Mouse (Mus musculus) CD4-positive helper T cell, adult 2 months (primary cell): Measurements from ENCODE around the gene Elovl3.
A peak's percentile ranks its signal among the peaks of the same experiment; 100 is the strongest.
"Not testable (repeated sequence)": the region's sequence is repeated elsewhere in the genome, so short reads cannot be mapped to it uniquely, and the experiment has no call there.

Experiments
- DNase-seq: peaks from one replicate; pipeline ENCODE4 v3.0.0-alpha.2; 2012; ENCODE audit warnings: low read depth, missing footprints, low spot score

The Elovl3 gene

GRCm38 (mm10) chr19:46131694-46132525, at the start of gene Elovl3:
Gene Elovl3, plus strand, starts transcription at chr19:46131897.
- DNase-seq = no peak

GRCm38 (mm10) chr19:46085185-46085584, 46.5 kb upstream of the Elovl3 start:
- no peak for DNase-seq

DNA sequence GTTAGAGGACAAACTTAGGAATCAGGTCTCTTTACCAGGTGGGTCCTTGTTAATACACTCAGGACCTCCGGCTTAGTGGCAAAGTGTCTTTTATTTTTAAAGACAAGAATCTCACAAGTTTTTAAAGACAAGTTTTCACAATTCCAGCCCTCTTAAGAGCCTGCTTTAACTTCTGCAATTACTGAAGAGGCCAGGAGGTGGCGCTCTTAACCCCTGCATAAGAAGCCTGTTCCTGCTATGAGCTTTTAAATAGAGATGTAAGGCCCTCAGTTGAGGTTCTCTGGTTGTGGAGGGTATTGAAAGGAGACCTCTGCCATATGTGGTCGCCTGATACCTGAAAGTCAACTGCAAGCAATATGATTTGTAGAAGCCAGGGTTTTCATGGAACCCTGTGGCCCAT, 45.4 kb upstream of the Elovl3 start:
- DNase-seq = peak; percentile 72

- no peak for DNase-seq
These were observed 43.8 kb upstream of the Elovl3 start for GRCm38 (mm10) chr19:46087871-46088270.

GRCm38 (mm10) chr19:46091641-46092040, 40.1 kb upstream of the Elovl3 start:
- no peak for DNase-seq

GRCm38 (mm10) chr19:46094144-46094543, 37.6 kb upstream of the Elovl3 start:
- DNase-seq = no peak

GRCm38 (mm10) chr19:46095291-46095690, 36.4 kb upstream of the Elovl3 start:
- no peak for DNase-seq

DNA sequence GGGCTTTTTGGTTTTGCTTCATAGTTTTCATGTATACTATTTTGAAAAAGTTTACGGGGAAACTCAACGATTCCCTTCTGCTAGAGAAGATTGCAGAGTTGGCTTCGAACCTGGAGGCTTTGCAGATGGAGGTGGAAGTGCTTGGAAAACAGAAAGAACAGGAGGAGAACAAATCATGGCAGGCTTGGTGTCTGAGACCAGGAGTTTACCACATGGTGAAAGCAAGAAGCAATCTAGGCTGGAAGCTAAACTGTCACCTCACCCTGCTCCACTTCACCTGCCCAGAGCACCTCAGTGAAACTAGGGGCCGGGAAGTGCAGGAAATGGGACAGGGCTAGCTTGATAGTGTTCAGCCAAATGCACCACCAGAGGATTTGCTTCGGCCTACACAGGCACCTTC, 35.3 kb upstream of the Elovl3 start:
- no peak for DNase-seq

DNA sequence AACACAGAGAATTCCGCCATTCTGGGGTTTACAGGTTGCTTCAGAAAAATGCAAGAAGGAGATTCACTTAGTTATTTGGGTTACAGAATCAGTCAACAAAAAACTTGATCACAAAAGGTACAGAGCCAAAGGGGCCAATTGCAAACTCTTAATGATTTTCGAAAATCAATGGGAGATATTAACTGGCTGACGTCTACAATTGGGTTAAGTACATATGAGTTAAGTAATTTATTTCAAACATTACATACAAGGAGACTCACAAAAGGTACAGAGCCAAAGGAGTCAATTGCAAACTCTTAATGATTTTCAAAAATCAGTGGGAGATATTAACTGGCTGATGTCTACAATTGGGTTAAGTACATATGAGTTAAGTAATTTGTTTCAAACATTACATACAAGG, 32.1 kb upstream of the Elovl3 start:
- DNase-seq = no peak

DNA sequence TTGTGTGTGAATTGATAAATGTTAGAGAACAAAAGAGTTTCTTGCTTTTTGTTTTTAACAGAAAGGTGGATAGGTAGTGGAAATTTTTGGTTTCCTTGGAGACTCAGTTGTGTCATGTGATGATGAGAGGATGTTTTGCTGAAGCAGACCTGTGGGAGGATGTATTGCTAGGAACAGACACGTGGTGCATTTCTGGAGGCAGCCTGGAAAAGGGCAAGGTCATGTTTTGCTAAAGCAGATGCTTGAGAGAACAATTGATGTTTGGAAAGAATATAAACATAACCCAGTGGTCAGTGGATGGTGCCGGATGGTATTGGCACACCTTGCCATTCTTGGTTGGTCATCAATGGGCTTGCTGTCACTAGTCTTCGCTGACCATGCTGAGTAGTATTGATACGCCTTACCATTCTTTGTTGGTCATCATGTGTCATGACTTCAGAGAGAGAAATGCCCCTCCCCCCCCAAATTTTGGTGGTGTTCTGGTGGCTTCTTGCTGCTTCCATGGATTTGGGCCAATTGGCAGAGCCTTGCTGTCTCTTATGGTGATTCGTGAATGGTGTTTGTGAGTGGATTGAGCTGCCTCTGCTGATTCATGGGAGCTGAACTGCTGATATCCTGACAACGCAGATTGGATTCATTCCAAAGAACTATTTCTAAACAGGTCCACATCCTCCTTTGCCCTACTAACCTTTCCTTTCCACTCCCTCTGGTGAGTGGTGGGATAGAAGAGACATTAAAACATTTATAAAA, 28.1 kb upstream of the Elovl3 start:
- no peak for DNase-seq

GRCm38 (mm10) chr19:46104187-46104557, 27.5 kb upstream of the Elovl3 start:
- no peak for DNase-seq

GRCm38 (mm10) chr19:46110214-46110613, 21.5 kb upstream of the Elovl3 start:
- DNase-seq = no peak

DNA sequence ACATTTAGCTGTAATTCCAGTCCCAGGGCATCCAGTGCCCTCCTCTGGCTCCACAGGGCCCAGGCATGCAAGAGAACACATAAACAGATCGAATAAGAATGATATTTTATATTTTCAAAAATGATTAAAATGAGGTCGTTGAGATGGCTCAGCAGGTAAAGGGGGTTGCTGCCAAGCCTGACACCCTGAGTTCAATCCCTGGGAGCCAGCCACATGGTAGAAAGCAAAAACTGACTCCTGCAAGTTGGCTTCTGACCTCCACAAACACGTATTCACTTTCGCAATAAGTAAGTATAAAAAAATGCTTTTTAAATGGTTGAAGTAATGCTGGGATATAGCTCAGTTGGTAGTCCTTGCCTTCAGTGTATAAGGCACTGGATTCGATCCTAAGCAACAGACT, 20.9 kb upstream of the Elovl3 start:
- DNase-seq = no peak

DNA sequence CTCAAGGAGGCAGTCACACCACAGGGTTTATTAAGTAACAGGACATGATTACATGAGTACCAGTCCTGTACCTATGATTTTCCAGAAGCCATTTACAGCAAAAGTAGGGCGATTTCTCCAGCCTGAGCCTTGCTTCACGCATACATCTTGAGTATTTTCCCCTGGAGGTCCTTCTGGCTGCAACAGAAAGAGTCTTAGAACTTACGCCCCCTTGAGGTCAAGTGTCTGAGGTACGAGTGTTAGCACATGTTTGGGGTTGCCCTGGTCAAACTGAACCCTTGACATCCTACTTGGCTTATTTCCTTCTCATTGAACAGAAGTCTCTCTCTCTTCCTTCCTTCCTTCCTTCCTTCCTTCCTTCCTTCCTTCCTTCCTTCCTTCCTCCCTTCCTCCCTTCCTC, 17.1 kb upstream of the Elovl3 start:
- no peak for DNase-seq

DNA sequence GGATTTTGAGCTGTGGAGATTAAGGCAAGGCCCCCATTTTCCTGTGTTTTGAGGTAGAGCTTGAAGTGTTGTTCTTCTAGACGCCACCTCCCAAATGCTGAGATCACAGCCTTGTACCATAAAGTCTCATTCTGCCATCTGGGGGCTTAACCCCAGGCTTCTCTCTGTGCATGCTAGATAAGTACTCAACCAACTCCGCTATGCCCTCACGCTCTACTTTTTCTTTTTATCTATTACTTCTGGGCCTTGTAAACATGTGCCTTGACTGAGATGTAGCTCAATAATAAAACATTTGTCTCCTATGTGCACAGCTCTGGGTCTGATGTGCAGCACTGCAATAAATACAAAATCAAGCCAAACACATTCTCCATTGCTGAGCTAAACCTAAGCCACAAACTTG, 12.2 kb upstream of the Elovl3 start:
- no peak for DNase-seq

DNA sequence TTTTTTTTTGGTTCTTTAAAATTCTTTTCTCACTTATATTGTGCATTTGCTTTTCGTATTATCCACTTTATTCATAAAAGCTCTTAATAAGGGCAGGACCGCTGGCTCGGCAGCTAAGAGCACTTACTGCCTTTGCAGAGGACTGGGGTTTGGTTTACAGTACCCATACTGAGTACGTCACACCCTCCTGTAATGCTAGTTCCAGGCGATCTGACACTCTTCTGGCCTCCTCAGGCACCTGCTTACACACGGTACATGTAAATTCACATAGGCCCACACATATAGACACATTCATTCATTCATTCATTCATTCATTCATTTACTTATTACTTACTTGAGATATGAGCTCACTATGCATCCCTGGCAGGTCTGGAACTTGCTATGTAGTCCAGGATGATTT, 10.8 kb upstream of the Elovl3 start:
- no peak for DNase-seq

- DNase-seq = no peak
These were observed 7.8 kb upstream of the Elovl3 start for GRCm38 (mm10) chr19:46123876-46124275.

DNA sequence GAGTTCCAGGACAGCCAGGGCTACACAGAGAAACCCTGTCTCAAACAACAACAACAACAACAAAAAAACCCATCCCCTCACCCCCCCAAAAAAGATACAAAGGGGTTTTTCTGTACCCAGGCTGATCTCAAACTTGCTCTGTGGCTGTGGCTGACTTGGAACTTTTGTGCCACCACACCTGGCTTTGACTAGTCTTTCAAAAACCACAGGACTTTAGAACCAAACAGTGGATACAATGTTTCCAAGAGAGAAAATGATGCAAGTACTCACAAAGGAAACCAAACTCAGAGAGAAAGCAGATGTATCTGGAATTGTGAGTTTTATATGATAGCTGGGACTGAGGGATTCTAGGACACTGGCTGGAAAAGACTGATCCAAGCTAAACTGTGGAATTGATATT, 7.0 kb upstream of the Elovl3 start:
- DNase-seq = no peak

GRCm38 (mm10) chr19:46126301-46126700, 5.4 kb upstream of the Elovl3 start:
- no peak for DNase-seq

DNA sequence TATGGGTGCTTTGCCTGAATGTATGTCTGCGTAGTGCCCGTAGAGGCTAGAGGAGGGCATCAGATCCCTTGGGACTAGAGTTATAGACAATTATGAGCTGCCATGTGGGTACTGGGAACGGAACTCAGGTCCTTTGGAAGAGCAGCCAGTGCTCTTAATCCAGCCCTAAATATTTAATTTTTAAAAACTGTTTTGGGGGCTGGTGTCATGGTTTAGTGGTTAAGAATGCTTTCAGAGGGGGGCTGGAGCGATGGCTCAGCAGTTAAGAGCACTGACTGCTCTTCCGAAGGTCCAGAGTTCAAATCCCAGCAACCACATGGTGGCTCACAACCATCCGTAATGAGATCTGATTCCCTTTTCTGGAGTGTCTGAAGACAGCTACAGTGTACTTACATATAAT, 2.0 kb upstream of the Elovl3 start:
- DNase-seq = not testable (repeated sequence)

GRCm38 (mm10) chr19:46131283-46131682, 414 bp upstream of the Elovl3 start:
- DNase-seq = no peak

DNA sequence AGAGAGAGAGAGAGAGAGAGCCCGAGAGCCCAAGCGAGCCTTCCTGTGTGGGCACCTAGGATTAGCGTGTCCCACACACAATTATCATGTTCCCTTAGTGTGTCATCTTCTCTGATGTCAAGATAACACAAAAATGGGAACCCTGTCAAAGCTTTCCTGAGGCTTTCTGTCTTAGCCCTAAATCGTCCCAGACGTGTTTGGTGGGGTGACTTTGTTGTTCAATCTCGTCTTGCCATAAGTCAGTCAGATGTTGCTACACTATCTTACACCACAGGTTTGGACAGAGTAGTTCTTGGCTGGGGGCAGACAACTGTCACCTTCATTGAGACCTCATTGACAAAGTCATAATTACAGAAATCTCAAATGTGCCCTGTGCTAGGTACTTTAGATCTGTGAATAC, 880 bp downstream of the Elovl3 start:
- DNase-seq = no peak

- peak; percentile 82 for DNase-seq
These were observed 3.6 kb downstream of the Elovl3 start for GRCm38 (mm10) chr19:46135297-46135696.
